Mouse (Mus musculus): ENCODE results near the gene Sipa1l3.

The Sipa1l3 gene

GRCm38 (mm10) chr7:29441151-29441550 lies 77.3 kb downstream of the Sipa1l3 start:
- no peak for DNase-seq

DNA sequence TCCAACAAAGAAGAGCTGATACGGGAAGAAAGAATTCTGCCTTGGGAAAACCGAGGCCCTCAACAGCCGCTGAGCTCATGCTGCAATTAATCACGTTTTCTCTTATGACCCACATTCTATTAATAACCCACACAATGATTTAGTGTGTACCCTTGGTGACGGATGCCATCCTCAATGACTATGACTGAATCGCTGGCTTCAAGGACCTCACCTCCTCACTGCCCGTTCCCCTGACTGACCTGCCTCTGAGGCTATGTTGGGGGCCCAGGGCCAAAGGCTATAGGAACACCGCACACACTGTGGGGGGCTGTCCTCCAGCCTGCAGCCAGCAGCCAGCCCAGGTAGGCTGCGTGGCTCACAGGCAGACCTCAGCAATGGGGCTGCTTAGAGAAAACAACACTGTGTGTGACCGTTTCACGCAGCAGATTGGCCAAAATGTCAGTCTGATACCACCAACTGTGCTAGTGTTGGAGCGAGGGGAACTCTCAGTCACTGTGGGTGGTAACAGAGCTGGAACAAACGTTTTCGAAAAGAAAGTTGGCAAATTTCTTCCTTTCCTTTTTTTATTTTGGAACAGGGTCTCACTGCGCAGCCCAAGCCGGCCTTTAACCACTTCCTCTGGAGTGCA lies 79.7 kb downstream of the Sipa1l3 start:
- no peak for DNase-seq

- no peak for DNase-seq
These were observed 80.2 kb downstream of the Sipa1l3 start for GRCm38 (mm10) chr7:29438204-29438603.

DNA sequence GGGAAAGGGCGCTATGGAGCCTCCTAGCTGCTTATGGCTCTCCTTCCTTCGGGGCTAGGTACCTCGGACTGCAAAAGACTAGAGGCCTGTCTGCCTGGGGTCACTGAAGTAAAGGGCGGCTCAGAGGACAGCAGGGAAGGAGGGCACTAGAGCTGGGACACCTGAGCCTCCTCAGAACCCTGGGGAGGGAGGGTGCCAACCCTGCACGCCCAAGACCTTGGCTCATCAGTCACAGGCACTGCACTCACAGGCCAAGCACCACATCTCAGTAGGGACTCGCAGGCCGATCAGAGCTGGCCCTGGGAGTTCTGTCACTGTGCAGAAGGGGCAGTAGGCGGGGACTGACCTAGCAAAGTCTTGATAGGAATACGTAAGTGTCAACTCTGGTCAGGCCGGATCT lies 81.4 kb downstream of the Sipa1l3 start:
- DNase-seq, result no peak

DNA sequence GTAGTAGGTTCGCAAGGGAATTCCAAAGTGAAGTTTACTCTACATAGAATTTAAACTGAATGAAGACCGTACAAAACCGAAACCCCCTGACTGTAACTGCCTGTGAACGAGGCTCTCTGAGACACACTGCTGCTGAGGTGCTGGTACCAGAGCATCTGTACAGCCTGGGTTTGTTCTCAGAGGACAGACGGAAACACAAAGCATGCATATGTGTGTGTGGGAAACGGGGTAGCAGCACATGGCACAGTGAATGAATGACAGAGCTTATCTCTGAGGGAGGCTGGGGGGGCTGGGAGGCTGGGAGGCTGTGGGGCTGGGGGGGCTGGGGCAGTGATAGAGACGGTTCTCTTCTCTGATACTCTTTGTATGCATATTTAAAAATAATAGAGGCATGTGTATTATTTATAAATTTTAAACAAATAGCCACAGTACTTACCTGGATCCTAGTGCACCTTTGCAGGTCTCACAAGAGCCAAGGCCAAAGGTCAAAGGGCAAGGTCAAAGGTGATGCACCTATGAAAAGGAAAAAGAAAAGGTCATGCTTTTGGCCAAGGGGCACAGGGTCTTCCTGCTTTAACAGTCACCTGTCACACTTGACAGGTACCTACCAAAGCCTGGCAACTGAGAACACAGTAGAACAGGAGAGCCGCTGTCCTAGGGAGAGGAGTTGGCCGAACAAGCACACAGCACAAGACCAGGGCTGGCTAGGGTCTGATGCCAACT lies 84.0 kb downstream of the Sipa1l3 start:
- no peak for DNase-seq

DNA sequence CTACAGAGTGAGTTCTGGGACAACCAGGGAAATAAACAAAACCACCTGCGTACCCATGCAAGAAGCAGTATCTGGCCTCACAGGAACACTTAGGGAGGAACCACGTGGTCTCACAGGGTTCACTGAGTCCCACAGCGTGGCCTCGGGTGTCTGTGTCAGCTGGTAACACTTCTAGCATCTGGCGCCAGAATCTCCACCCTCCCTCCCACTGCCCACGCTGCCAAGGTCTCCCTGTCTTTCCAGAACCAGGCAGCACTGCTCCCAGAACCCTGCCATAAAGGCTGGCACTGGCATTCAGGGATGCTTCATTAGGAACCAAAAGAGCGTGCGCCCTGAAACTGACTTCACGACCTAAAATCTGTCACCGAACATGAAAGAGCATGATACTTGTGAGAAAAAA lies 84.7 kb downstream of the Sipa1l3 start:
- DNase-seq, result no peak

DNA sequence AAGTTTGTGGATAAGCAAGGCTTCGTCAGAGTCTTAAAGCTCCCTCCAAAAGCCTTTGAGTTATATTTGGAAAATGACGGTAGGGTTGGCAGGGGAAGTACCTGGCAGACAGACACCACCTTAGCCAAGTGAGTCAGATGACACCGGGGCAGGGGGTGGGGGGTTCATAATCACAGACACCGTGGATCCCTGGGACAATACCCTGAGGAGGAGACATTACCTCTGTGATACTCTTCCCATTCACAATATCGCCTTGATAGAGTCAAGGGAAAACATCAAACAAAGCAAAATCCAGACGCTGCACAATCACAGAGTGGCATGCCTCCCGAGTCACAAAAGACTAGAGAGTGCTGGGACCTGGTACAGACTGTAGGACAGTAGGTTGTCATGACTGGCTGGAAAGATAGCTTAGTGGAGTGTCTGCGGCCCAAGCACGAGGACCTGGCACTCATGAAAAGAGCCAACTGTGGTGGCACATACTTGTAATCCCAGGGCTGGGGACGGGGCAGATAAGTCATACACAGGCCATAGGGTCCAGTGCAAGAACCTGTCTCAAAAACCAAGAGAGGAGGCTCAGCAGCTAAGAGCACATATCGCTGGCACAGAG lies 85.4 kb downstream of the Sipa1l3 start:
- DNase-seq, result no peak

- DNase-seq, result no peak
These were observed 86.1 kb downstream of the Sipa1l3 start for GRCm38 (mm10) chr7:29432180-29432946.

DNA sequence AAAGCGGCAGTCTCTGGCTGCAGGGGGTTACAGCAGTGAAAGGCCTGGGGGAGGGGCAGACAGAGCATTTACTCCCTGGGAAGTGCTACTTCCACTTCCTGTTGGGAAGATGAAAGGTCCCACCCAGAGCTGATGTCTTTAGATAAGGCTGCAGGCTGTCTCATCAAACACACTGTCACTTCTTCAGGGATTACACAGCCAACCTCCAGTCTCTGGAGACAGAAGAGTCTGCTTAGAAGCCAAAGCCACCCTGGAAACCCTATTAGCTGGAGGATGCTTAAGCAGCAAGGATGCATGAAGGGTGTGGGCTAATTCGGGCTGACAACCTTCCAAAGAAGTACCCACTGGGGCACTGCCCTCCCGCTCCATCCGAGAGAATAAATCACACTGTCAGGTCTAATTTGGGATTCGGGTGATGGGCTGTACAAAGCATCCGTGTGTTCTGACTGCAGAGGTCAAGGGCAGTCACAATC lies 87.7 kb downstream of the Sipa1l3 start:
- no peak for DNase-seq

- no peak for DNase-seq
These were observed 92.4 kb downstream of the Sipa1l3 start for GRCm38 (mm10) chr7:29426056-29426455.

DNA sequence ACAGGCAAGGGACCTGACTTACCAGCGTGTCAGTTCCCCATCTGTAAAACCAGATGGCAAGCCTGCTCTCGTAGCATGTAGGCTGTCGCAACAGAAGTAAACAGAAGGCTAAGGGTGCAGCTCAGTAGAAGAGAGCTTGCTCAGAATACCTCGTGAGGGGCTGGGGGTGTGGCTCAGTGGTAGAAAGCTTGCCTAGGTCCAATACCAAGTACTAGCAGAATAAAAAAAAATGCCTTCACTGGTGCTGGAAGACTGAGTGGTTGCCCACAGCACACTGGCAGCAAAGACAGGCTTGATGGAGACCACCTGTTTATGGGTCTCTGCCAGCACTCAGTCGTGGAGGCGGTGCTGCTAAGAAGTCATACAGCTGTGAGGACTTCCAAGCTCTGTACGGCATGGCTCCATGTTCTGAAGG lies 93.0 kb downstream of the Sipa1l3 start:
- no peak for DNase-seq

DNA sequence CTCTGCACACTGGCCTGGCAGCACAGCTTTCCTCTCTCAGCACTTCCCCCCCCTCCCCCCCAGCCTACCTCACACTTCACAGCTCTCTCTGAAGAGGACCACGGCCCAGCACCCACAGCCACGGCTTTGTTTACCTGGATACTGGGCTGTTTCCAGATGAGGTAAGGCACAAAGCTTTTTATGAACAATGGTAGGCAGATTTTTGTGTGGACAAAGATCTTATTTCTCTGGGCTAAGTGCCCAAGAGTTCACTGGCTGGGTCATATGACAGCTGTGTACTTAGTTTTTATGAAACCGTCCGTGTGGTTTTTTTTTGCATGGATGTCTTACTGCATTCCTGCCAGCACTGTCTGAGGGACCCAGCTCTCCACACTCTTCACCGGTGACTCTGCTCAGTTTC lies 93.8 kb downstream of the Sipa1l3 start:
- no peak for DNase-seq

GRCm38 (mm10) chr7:29421909-29422244 lies 96.6 kb downstream of the Sipa1l3 start:
- no peak for DNase-seq

DNA sequence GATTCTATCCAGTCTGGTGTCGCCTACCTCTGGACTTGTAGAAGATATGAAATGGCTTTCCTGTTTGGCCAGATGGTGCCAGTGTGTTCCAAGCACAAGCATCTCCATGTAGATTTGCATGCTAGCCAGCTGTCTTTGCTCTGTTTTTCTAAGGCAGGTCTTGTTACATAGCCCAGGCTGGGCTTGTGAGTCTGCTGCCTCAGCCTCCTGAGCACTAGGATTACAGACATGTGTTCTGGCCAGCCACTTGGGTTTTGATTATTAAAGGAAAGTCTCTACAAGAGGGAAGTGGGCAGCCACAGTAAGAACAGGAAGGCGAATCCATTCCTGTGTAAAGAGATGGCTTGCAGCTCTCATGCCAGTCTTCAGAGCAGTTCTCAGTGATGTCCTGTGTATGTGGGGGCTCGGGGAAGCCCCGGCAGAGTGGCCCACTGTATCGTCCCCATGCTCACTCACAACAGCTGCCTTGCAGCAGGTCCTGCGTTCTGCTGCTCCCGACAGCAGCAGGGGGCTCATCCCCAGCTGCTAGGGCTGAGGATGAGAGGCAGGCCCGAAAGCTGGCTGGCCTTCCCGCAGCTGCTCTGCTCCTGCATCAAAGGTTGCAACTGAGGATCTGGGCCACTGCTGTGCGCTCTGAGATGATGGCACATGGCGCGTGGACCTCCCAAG lies 97.1 kb downstream of the Sipa1l3 start:
- DNase-seq, result no peak

GRCm38 (mm10) chr7:29419836-29420235 lies 98.6 kb downstream of the Sipa1l3 start:
- no peak for DNase-seq

GRCm38 (mm10) chr7:29418231-29418630 lies 100.2 kb downstream of the Sipa1l3 start:
- DNase-seq, result no peak

DNA sequence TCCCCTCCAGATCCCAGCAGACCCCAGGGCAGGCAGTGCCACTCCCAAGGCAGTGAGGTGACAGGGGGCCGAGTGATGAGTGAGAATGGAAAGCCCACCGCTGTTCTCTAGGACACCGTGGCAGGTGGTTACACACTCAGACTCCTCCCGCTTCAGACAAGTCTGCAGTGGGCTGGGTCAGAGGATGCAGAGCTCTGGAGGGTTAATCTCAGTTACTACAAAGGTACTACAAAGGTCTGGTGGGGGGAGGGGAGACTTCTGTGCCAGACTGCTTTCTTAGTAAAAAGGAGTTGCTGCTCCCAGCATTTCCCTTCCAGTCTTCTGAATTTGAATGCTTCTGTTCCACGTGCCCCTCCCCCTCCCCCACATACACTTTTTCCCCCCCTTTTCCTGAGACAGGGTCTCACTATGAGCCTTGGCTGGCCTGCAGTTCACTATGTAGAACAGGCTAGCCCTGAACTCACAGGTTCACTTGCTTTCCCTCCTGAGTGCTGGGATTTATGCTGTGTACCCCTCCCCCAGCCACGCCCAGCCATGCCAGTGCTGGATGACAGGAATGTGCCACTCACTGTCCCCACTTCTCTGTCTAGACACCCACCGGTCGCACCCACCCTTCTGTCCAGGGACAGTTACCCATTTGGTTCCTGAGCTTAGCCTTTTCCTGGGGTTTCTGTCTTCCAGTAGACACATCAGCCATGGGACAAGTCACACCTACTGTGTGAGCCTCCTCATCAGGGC lies 100.9 kb downstream of the Sipa1l3 start:
- no peak for DNase-seq

DNA sequence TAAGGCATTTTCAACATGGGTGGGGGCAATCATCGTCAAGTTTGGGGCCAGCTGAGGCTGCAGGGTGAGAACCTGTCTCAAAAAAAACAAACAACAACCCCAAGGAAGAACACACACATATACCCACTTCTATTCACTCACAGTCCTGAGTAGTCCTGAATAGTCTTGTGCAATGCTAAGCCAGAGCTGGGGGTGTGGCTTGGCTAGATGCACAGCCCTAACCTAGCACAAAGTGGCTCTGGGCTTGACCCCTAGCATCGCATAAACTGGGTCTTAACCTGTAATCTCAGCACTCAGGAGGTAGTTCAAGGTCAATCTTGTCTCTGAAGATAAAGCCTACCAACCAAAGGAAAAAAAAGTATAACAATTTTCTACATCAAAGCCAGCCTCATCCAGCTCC lies 101.5 kb downstream of the Sipa1l3 start:
- DNase-seq, result no peak

GRCm38 (mm10) chr7:29411838-29412580 lies 106.4 kb downstream of the Sipa1l3 start:
- no peak for DNase-seq

- no peak for DNase-seq
These were observed 107.1 kb downstream of the Sipa1l3 start for GRCm38 (mm10) chr7:29411216-29411816.

GRCm38 (mm10) chr7:29410402-29410801 lies 108.0 kb downstream of the Sipa1l3 start:
- DNase-seq, result no peak
